Mouse (Mus musculus) limb, embryonic 10.5 days (tissue): ENCODE measurements at regions not wholly inside any gene's neighbourhood (a gene's known extent, or its start where the extent isn't known, plus 50 kb on each side); places are given as distances from the start of the nearest gene placed in this dataset.

Source experiments
- DNase-seq: peaks from one replicate; pipeline ENCODE4 v3.0.0-alpha.2; 2017; ENCODE audit warnings: low spot score
- H3K27ac ChIP-seq: fragments of 300-500 bp; sonication (generic); 2 replicates; pipeline ENCODE4 v1.5.1; 2016; ENCODE audit warnings: mild to moderate bottlenecking
- H3K27me3 ChIP-seq: fragments of 300-500 bp; sonication (generic); 2 replicates; pipeline ENCODE4 v1.6.1; 2016; ENCODE audit warnings: low read depth, mild to moderate bottlenecking; ENCODE audit not compliant: poor library complexity, severe bottlenecking
- H3K36me3 ChIP-seq: fragments of 300-500 bp; sonication (generic); 2 replicates; pipeline ENCODE4 v1.6.1; 2016; ENCODE audit warnings: mild to moderate bottlenecking, moderate library complexity
- H3K4me1 ChIP-seq: fragments of 300-500 bp; sonication (generic); 2 replicates; pipeline ENCODE4 v1.6.1; 2016
- H3K4me3 ChIP-seq: fragments of 300-500 bp; sonication (generic); 2 replicates; pipeline ENCODE4 v1.5.1; 2016; ENCODE audit warnings: mild to moderate bottlenecking, moderate library complexity
- H3K9me3 ChIP-seq: fragments of 300-500 bp; sonication (generic); replicated peaks from 2 replicates; pipeline ENCODE4 v1.6.1; 2016; ENCODE audit warnings: mild to moderate bottlenecking
- WGBS: fragments of 180-500 bp; shearing (Covaris S2); methylation state at CpG from one replicate; pipeline ENCODE4 v1.1.7; 2016; 5-methylcytosine and 5-hydroxymethylcytosine counted together

GRCm38 (mm10) chr4:99348674-99349073 is 53.0 kb downstream of the Gm12689 start:
- 68% methylated on average over 5 of the region's 5 CpGs for WGBS
- H3K27me3 ChIP-seq: no peaks in the 10 kb centered on the region
- H3K9me3 ChIP-seq: no peaks in the 10 kb centered on the region
- H3K36me3 ChIP-seq: no peaks in the 10 kb centered on the region
- no peak overlapping the region for H3K4me3 ChIP-seq
- DNase-seq: no peak
- H3K27ac ChIP-seq: no peak overlapping the region
- peaks cover 11% of the 10 kb centered on the region for H3K4me1 ChIP-seq

GRCm38 (mm10) chr4:99353122-99353774 is 57.5 kb downstream of the Gm12689 start:
- Histone ChIP-seq H3K4me1 (peaks cover 20% of the 10 kb centered on the region), H3K9me3 (no peaks in the 10 kb centered on the region)

GRCm38 (mm10) chr4:99354241-99354640 is 58.5 kb downstream of the Gm12689 start:
- Histone ChIP-seq H3K9me3 (no peaks in the 10 kb centered on the region), H3K36me3 (no peaks in the 10 kb centered on the region), H3K27me3 (no peaks in the 10 kb centered on the region), H3K4me1 (peaks cover 20% of the 10 kb centered on the region), H3K4me3 (no peak overlapping the region), H3K27ac (no peak overlapping the region)
- DNase-seq: no peak
- WGBS: 77% methylated on average over 16 of the region's 17 CpGs

More at GRCm38 (mm10) chr4:99353122-99353774, 57.5 kb downstream of the Gm12689 start:
- Histone ChIP-seq H3K27me3 (no peaks in the 10 kb centered on the region), H3K27ac (no peak overlapping the region), H3K4me3 (no peak overlapping the region), H3K36me3 (no peaks in the 10 kb centered on the region)
- 48% methylated on average over 8 of the region's 8 CpGs for WGBS
- no peak for DNase-seq

GRCm38 (mm10) chr4:99354835-99355234 is 59.1 kb downstream of the Gm12689 start:
- DNase-seq: no peak
- H3K4me1 ChIP-seq: peaks cover 20% of the 10 kb centered on the region
- H3K27ac ChIP-seq: no peak overlapping the region
- H3K9me3 ChIP-seq: no peaks in the 10 kb centered on the region
- 67% methylated on average over 9 of the region's 9 CpGs for WGBS
- no peaks in the 10 kb centered on the region for H3K27me3 ChIP-seq
- no peaks in the 10 kb centered on the region for H3K36me3 ChIP-seq
- no peak overlapping the region for H3K4me3 ChIP-seq

GRCm38 (mm10) chr4:99368036-99368435 is 72.3 kb downstream of the Gm12689 start:
- 0 out of 2 replicates have a peak, but pooled peaks cover 4% of the 10 kb centered on the region for H3K4me1 ChIP-seq
- no peaks in the 10 kb centered on the region for H3K9me3 ChIP-seq
- 93% methylated on average over 9 of the region's 9 CpGs for WGBS
- H3K36me3 ChIP-seq: no peaks in the 10 kb centered on the region
- DNase-seq: no peak
- no peak overlapping the region for H3K27ac ChIP-seq
- H3K4me3 ChIP-seq: no peak overlapping the region
- no peaks in the 10 kb centered on the region for H3K27me3 ChIP-seq

- no peak for DNase-seq
- WGBS: 85% methylated on average over 5 of the region's 5 CpGs
- H3K27me3 ChIP-seq: no peaks in the 10 kb centered on the region
- H3K27ac ChIP-seq: no peak overlapping the region
- no peaks in the 10 kb centered on the region for H3K9me3 ChIP-seq
- no peak overlapping the region for H3K4me3 ChIP-seq
- peaks cover 15% of the 10 kb centered on the region for H3K4me1 ChIP-seq
- H3K36me3 ChIP-seq: no peaks in the 10 kb centered on the region
These were observed 75.5 kb downstream of the Gm12689 start for GRCm38 (mm10) chr4:99371162-99371561.

- Histone ChIP-seq H3K27ac (no peak overlapping the region), H3K27me3 (peaks cover 26% of the 10 kb centered on the region; the same call in 1 of the 2 replicates), H3K4me1 (peaks cover 22% of the 10 kb centered on the region), H3K9me3 (no peaks in the 10 kb centered on the region), H3K36me3 (no peaks in the 10 kb centered on the region), H3K4me3 (no peak overlapping the region)
- DNase-seq: no peak
- 7% methylated on average over 1 of the region's 1 CpGs for WGBS
These were observed 80.5 kb downstream of the Gm12689 start for GRCm38 (mm10) chr4:99376171-99376570.

GRCm38 (mm10) chr4:99376911-99377310 is 81.2 kb downstream of the Gm12689 start:
- Histone ChIP-seq H3K4me1 (peaks cover 22% of the 10 kb centered on the region), H3K36me3 (no peaks in the 10 kb centered on the region), H3K9me3 (no peaks in the 10 kb centered on the region), H3K4me3 (no peak overlapping the region), H3K27ac (no peak overlapping the region), H3K27me3 (peaks cover 26% of the 10 kb centered on the region; the same call in 1 of the 2 replicates)
- 35% methylated on average over 9 of the region's 9 CpGs for WGBS
- no peak for DNase-seq

- DNase-seq: no peak
These were observed 84.3 kb downstream of the Gm12689 start for GRCm38 (mm10) chr4:99379983-99380382.

GRCm38 (mm10) chr4:99385381-99385780 is 89.7 kb downstream of the Gm12689 start:
- 34% methylated on average over 8 of the region's 8 CpGs for WGBS
- DNase-seq: no peak
- Histone ChIP-seq H3K27ac (no peak overlapping the region), H3K4me3 (no peak overlapping the region), H3K27me3 (no peaks in the 10 kb centered on the region), H3K36me3 (no peaks in the 10 kb centered on the region), H3K9me3 (no peaks in the 10 kb centered on the region), H3K4me1 (peaks cover 5% of the 10 kb centered on the region; the same call in 1 of the 2 replicates)

More at GRCm38 (mm10) chr4:99379983-99380382, 84.3 kb downstream of the Gm12689 start:
- WGBS: 92% methylated on average over 4 of the region's 4 CpGs
- no peaks in the 10 kb centered on the region for H3K36me3 ChIP-seq
- H3K27me3 ChIP-seq: peaks cover 26% of the 10 kb centered on the region; the same call in 1 of the 2 replicates
- no peaks in the 10 kb centered on the region for H3K9me3 ChIP-seq
- peaks cover 18% of the 10 kb centered on the region for H3K4me1 ChIP-seq
- no peak overlapping the region for H3K27ac ChIP-seq
- no peak overlapping the region for H3K4me3 ChIP-seq

GRCm38 (mm10) chr4:99389428-99389827 is 93.7 kb downstream of the Gm12689 start:
- no peak for DNase-seq

GRCm38 (mm10) chr4:99392986-99393385 is 97.3 kb downstream of the Gm12689 start:
- H3K27me3 ChIP-seq: no peaks in the 10 kb centered on the region
- no peak for DNase-seq
- no peaks in the 10 kb centered on the region for H3K4me1 ChIP-seq
- WGBS: 90% methylated on average over 5 of the region's 5 CpGs
- no peaks in the 10 kb centered on the region for H3K9me3 ChIP-seq
- no peaks in the 10 kb centered on the region for H3K36me3 ChIP-seq
- no peak overlapping the region for H3K27ac ChIP-seq
- no peak overlapping the region for H3K4me3 ChIP-seq

More at GRCm38 (mm10) chr4:99389428-99389827, 93.7 kb downstream of the Gm12689 start:
- WGBS: 76% methylated on average over 1 of the region's 1 CpGs
- H3K36me3 ChIP-seq: no peaks in the 10 kb centered on the region
- no peak overlapping the region for H3K27ac ChIP-seq
- no peaks in the 10 kb centered on the region for H3K27me3 ChIP-seq
- H3K9me3 ChIP-seq: no peaks in the 10 kb centered on the region
- H3K4me1 ChIP-seq: peaks cover 5% of the 10 kb centered on the region; the same call in 1 of the 2 replicates
- no peak overlapping the region for H3K4me3 ChIP-seq

GRCm38 (mm10) chr4:99394244-99394643 is 98.5 kb downstream of the Gm12689 start:
- H3K27me3 ChIP-seq: no peaks in the 10 kb centered on the region
- no peaks in the 10 kb centered on the region for H3K9me3 ChIP-seq
- H3K4me3 ChIP-seq: no peak overlapping the region
- H3K36me3 ChIP-seq: no peaks in the 10 kb centered on the region
- no peak for DNase-seq
- 79% methylated on average over 3 of the region's 3 CpGs for WGBS
- H3K27ac ChIP-seq: no peak overlapping the region
- no peaks in the 10 kb centered on the region for H3K4me1 ChIP-seq
